Mouse (Mus musculus): Measurements from ENCODE around the gene Zfp109. TPM values are rescaled to one million over a fixed set of nuclear protein-coding genes. Genes with fewer than 3 reads are reported as not detected.
"Not testable (repeated sequence)": the region's sequence is repeated elsewhere in the genome, so short reads cannot be mapped to it uniquely, and the experiment has no call there.

Zfp109 gene
- 4.3 and 4.5 TPM in 2 replicates for polyA plus RNA-seq (2015; fragmentation: Nextera tagmentation; extraction: Ambion mirVana)

DNA sequence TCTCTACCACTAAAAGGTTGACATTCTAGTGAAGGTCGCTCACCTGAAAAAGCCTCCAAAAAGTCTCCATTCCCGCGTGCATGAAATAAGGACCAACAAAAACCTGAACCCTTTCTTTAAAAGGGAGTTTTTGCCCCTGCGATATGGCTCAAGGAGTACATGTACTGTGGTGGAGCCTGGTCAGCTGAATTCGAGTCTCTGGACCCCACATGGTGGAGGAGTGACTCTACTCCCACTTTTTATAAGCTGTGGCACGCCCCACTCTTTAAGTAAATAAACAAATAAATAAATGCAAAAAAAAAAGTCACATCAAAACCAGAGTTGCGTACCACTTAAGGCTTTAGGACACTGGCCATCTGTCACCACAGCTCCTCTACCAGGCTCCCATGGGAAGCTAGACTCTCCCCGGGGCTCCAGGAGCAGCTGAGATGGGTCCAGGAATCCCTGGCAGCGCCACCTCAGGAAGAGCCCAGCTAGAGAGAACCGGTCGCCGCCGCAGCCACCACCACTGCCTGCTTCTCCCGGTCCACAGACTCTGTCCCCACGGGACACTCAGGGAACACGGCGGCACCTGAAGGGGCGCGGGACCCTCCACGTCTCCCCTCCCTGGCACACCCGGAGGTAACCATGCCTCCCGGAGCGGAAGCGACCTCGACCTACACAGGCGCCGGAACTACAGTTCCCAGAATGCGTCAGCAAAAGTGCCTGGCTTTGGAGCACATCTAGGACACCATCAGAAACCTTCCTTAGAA lies at the start of gene Zfp109:
TSS of gene Zfp109 (minus strand) at position 521 of the 752 bp plus-strand sequence.
- peak; percentile 96 for ATAC-seq
- no peak within 1 kb of the TSS for H3K27ac ChIP-seq
- peak within 1 kb of the TSS; percentile 78 for H3K9ac ChIP-seq
- no peaks in the 10 kb centered on the region for H3K9me3 ChIP-seq
- H3K4me2 ChIP-seq (replicated peaks): peak within 1 kb of the TSS; percentile 64
- H3K27me3 ChIP-seq (replicated peaks): no peaks in the 10 kb centered on the region
- 0 out of 2 replicates have a peak, but pooled peaks cover 2% of the 10 kb centered on the region for H3K4me1 ChIP-seq (replicated peaks)
- WGBS: 4% methylated on average over 28 of the region's 28 CpGs
- no peaks in the 10 kb centered on the region for H3K36me3 ChIP-seq
- H3K4me3 ChIP-seq (replicated peaks): peak within 1 kb of the TSS; percentile 87

- Histone ChIP-seq H3K27me3 (replicated peaks) (no peaks in the 10 kb centered on the region), H3K4me1 (replicated peaks) (no peaks in the 10 kb centered on the region), H3K9me3 (no peaks in the 10 kb centered on the region; the same call in 1 of the 2 replicates), H3K36me3 (peaks cover 19% of the 10 kb centered on the region), H3K4me2 (replicated peaks) (no peak overlapping the region), H3K4me3 (replicated peaks) (no peak overlapping the region), H3K27ac (no peak overlapping the region), H3K9ac (no peak overlapping the region)
- no peak for ATAC-seq
- 80% methylated on average over 4 of the region's 4 CpGs for WGBS
These were observed 49.6 kb upstream of the Zfp109 start for GRCm38 (mm10) chr7:24286916-24287315.

DNA sequence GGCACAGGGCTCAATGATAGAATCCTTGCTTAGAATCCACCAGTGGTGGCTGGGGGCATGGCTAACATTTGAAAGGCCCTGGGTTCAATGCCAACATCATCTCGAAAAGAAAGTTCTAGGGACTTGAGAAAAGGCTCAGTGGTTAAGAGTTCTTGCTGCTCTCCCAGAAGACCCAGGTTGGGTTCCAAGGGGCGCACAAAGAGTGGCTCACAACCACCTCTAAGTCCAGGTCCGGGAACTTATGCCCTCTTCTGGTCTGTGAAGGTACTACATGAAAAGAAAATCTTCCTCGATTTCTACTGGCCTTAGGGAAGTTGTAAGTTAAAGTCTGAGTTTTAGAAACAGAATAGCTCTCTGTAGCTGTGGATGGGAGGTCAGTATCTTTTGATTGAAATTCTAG lies 48.7 kb upstream of the Zfp109 start:
- Histone ChIP-seq H3K27ac (no peak overlapping the region), H3K4me3 (replicated peaks) (no peak overlapping the region), H3K9ac (no peak overlapping the region), H3K4me2 (replicated peaks) (no peak overlapping the region), H3K4me1 (replicated peaks) (no peaks in the 10 kb centered on the region), H3K36me3 (peaks cover 11% of the 10 kb centered on the region), H3K27me3 (replicated peaks) (no peaks in the 10 kb centered on the region), H3K9me3 (no peaks in the 10 kb centered on the region)
- WGBS: 51% methylated on average over 4 of the region's 4 CpGs
- ATAC-seq: no peak

GRCm38 (mm10) chr7:24280858-24281145 lies 43.4 kb upstream of the Zfp109 start:
- no peaks in the 10 kb centered on the region for H3K9me3 ChIP-seq
- ATAC-seq: no peak
- 50% methylated on average over 4 of the region's 4 CpGs for WGBS
- no peak overlapping the region for H3K9ac ChIP-seq
- H3K27ac ChIP-seq: no peak overlapping the region
- no peak overlapping the region for H3K4me2 ChIP-seq (replicated peaks)
- H3K4me1 ChIP-seq (replicated peaks): no peaks in the 10 kb centered on the region
- H3K27me3 ChIP-seq (replicated peaks): no peaks in the 10 kb centered on the region
- H3K4me3 ChIP-seq (replicated peaks): no peak overlapping the region
- no peaks in the 10 kb centered on the region for H3K36me3 ChIP-seq

GRCm38 (mm10) chr7:24280031-24280857 lies 42.9 kb upstream of the Zfp109 start:
- no peaks in the 10 kb centered on the region for H3K36me3 ChIP-seq
- 59% methylated on average over 10 of the region's 10 CpGs for WGBS
- H3K4me3 ChIP-seq (replicated peaks): no peak overlapping the region
- no peaks in the 10 kb centered on the region for H3K9me3 ChIP-seq
- H3K27ac ChIP-seq: no peak overlapping the region
- ATAC-seq: no peak
- H3K4me1 ChIP-seq (replicated peaks): no peaks in the 10 kb centered on the region
- H3K27me3 ChIP-seq (replicated peaks): no peaks in the 10 kb centered on the region
- no peak overlapping the region for H3K4me2 ChIP-seq (replicated peaks)
- no peak overlapping the region for H3K9ac ChIP-seq

GRCm38 (mm10) chr7:24278771-24279170 lies 41.4 kb upstream of the Zfp109 start:
- 88% methylated on average over 3 of the region's 3 CpGs for WGBS
- H3K9me3 ChIP-seq; H3K27me3 ChIP-seq (replicated peaks); H3K4me3 ChIP-seq (replicated peaks); H3K9ac ChIP-seq; H3K4me2 ChIP-seq (replicated peaks); H3K4me1 ChIP-seq (replicated peaks); H3K27ac ChIP-seq; ATAC-seq: not testable (repeated sequence)
- H3K36me3 ChIP-seq: 0 out of 2 replicates have a peak, but pooled peaks cover 10% of the 10 kb centered on the region

- 90% methylated on average over 4 of the region's 4 CpGs for WGBS
- Histone ChIP-seq H3K36me3 (0 out of 2 replicates have a peak, but pooled peaks cover 10% of the 10 kb centered on the region), H3K27ac (no peak overlapping the region), H3K9ac (no peak overlapping the region), H3K27me3 (replicated peaks) (no peaks in the 10 kb centered on the region), H3K4me2 (replicated peaks) (no peak overlapping the region), H3K4me1 (replicated peaks) (no peaks in the 10 kb centered on the region), H3K9me3 (no peaks in the 10 kb centered on the region), H3K4me3 (replicated peaks) (no peak overlapping the region)
- no peak for ATAC-seq
These were observed 37.1 kb upstream of the Zfp109 start for GRCm38 (mm10) chr7:24274456-24274855.

DNA sequence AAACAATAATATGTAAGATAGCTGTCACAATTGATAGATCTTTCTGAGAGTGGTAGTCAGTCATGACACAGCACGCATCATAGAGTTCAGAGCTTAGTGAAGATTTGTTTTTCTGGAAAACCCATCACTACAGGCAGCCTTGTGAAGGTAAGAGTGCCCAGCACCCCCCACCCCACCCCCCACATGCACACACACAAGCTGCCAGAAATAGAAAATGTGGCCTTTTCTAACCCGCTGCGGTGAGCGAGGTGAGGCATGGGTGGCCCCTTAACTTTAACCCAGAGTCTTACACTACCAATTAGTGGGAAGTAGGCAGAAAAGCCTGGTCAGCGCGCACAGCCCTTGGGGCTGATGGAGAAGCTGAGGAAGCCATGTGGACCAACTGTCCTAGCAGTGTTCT lies 33.8 kb upstream of the Zfp109 start:
- WGBS: 97% methylated on average over 6 of the region's 6 CpGs
- H3K27ac ChIP-seq: no peak overlapping the region
- no peak overlapping the region for H3K4me3 ChIP-seq (replicated peaks)
- ATAC-seq: no peak
- 0 out of 2 replicates have a peak, but pooled peaks cover 10% of the 10 kb centered on the region for H3K36me3 ChIP-seq
- no peaks in the 10 kb centered on the region for H3K27me3 ChIP-seq (replicated peaks)
- H3K9ac ChIP-seq: no peak overlapping the region
- 0 out of 2 replicates have a peak overlapping the region, but pooled peaks have one; percentile 22 for H3K4me2 ChIP-seq (replicated peaks)
- H3K9me3 ChIP-seq: no peaks in the 10 kb centered on the region
- no peaks in the 10 kb centered on the region for H3K4me1 ChIP-seq (replicated peaks)

GRCm38 (mm10) chr7:24270288-24270672 lies 32.9 kb upstream of the Zfp109 start, which contains the start of gene Zfp93:
Zfp93 (plus strand) TSS chr7:24270420.
- Histone ChIP-seq H3K27ac (peak within 1 kb of the TSS; percentile 80; the same call in 1 of the 2 replicates), H3K9ac (peak within 1 kb of the TSS; percentile 88), H3K4me2 (replicated peaks) (peak within 1 kb of the TSS; percentile 88), H3K4me3 (replicated peaks) (peak within 1 kb of the TSS; percentile 78), H3K36me3 (0 out of 2 replicates have a peak, but pooled peaks cover 10% of the 10 kb centered on the region), H3K27me3 (replicated peaks) (no peaks in the 10 kb centered on the region), H3K9me3 (no peaks in the 10 kb centered on the region), H3K4me1 (replicated peaks) (no peaks in the 10 kb centered on the region)
- WGBS: 0% methylated on average over 12 of the region's 12 CpGs
- ATAC-seq: peak; percentile 98

- Histone ChIP-seq H3K4me3 (replicated peaks) (peak overlapping the region; percentile 78), H3K4me1 (replicated peaks) (no peaks in the 10 kb centered on the region), H3K4me2 (replicated peaks) (peak overlapping the region; percentile 88), H3K9me3 (no peaks in the 10 kb centered on the region), H3K36me3 (0 out of 2 replicates have a peak, but pooled peaks cover 6% of the 10 kb centered on the region), H3K27me3 (replicated peaks) (no peaks in the 10 kb centered on the region), H3K9ac (peak overlapping the region; percentile 31), H3K27ac (no peak overlapping the region)
- 35% methylated on average over 7 of the region's 7 CpGs for WGBS
- ATAC-seq: peak; percentile 69
These were observed 32.4 kb upstream of the Zfp109 start for GRCm38 (mm10) chr7:24269667-24270287.

GRCm38 (mm10) chr7:24269256-24269655 lies 31.9 kb upstream of the Zfp109 start:
- Histone ChIP-seq H3K9me3 (no peaks in the 10 kb centered on the region), H3K4me1 (replicated peaks) (no peaks in the 10 kb centered on the region), H3K27ac (no peak overlapping the region), H3K9ac (no peak overlapping the region), H3K36me3 (0 out of 2 replicates have a peak, but pooled peaks cover under 1% of the 10 kb centered on the region), H3K4me3 (replicated peaks) (no peak overlapping the region), H3K27me3 (replicated peaks) (no peaks in the 10 kb centered on the region), H3K4me2 (replicated peaks) (no peak overlapping the region)
- WGBS: 76% methylated on average over 3 of the region's 3 CpGs
- no peak for ATAC-seq
